Mouse (Mus musculus): ENCODE measurements around the gene Dnaja2.

- peak; percentile 22; the same call in 1 of the 2 replicates for TF ChIP-seq CTCF (conservative IDR thresholded peaks at IDR 0.05; ENCODE audit: insufficient read depth, insufficient read length, low read depth, low read length)
- no peak for TF ChIP-seq POLR2A (IDR thresholded peaks at IDR 0.05; ENCODE audit: low read depth, low read length)
Measured at GRCm38 (mm10) chr8:85489546-85489945, 65.6 kb downstream of the Dnaja2 start.
